Mouse (Mus musculus): Measurements from ENCODE around the gene Cfp. TPM values are rescaled to one million over a fixed set of nuclear protein-coding genes. Genes with fewer than 3 reads are reported as not detected.

Gene Cfp
- polyA plus RNA-seq, 1 experiment: 8.8 TPM

DNA sequence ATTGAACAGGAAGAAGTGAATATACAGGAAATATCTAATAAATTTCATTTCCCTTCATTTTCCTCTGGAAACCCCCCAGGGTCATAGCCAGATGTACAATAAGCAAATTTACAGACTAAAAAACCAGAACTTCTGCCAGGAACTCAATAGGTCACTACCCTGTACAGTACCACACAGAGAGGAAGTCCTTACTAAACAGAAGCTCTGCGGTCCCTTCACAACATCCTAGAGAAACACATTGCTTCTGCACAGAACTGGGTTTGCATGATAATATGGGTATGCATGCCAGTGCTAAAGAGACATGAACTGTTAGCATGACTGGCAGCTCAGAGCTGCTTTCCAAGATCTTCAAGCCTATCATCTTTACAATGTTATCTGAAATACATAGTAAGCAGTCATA lies 1.5 kb downstream of the Cfp start:
- Histone ChIP-seq H3K4me3 (ENCODE audit: low read depth, low read length) (no peak overlapping the region), H3K36me3 (ENCODE audit: control insufficient read depth, insufficient read depth, low read length) (no peaks in the 10 kb centered on the region), H3K4me1 (ENCODE audit: control insufficient read depth, insufficient read depth, insufficient read length, low read length) (no peaks in the 10 kb centered on the region), H3K27me3 (ENCODE audit: control insufficient read depth, insufficient read depth, low read length) (no peaks in the 10 kb centered on the region), H3K27ac (ENCODE audit: insufficient read depth, low read depth, low read length) (no peak overlapping the region)
- TF ChIP-seq CTCF (IDR thresholded peaks at IDR 0.05; ENCODE audit: extremely low read depth, insufficient read length, insufficient replicate concordance, low read depth, low read length): no peak
- no peak for TF ChIP-seq POLR2A (IDR thresholded peaks at IDR 0.05; ENCODE audit: low read depth, low read length)
- WGBS: 75% methylated on average over 1 of the region's 1 CpGs

GRCm38 (mm10) chrX:20924976-20925375 lies 6.4 kb downstream of the Cfp start:
- no peak for TF ChIP-seq CTCF (IDR thresholded peaks at IDR 0.05; ENCODE audit: extremely low read depth, insufficient read length, insufficient replicate concordance, low read depth, low read length)
- TF ChIP-seq POLR2A (IDR thresholded peaks at IDR 0.05; ENCODE audit: low read depth, low read length): no peak
- Histone ChIP-seq H3K4me1 (ENCODE audit: control insufficient read depth, insufficient read depth, insufficient read length, low read length) (peaks cover 4% of the 10 kb centered on the region; the same call in 1 of the 2 replicates), H3K27me3 (ENCODE audit: control insufficient read depth, insufficient read depth, low read length) (peaks cover 9% of the 10 kb centered on the region; the same call in 1 of the 2 replicates), H3K36me3 (ENCODE audit: control insufficient read depth, insufficient read depth, low read length) (no peaks in the 10 kb centered on the region), H3K4me3 (ENCODE audit: low read depth, low read length) (no peak overlapping the region), H3K27ac (ENCODE audit: insufficient read depth, low read depth, low read length) (no peak overlapping the region)

GRCm38 (mm10) chrX:20923506-20923905 lies 7.8 kb downstream of the Cfp start:
- Histone ChIP-seq H3K4me3 (ENCODE audit: low read depth, low read length) (no peak overlapping the region), H3K4me1 (ENCODE audit: control insufficient read depth, insufficient read depth, insufficient read length, low read length) (peaks cover 4% of the 10 kb centered on the region; the same call in 1 of the 2 replicates), H3K36me3 (ENCODE audit: control insufficient read depth, insufficient read depth, low read length) (no peaks in the 10 kb centered on the region), H3K27me3 (ENCODE audit: control insufficient read depth, insufficient read depth, low read length) (peaks cover 9% of the 10 kb centered on the region; the same call in 1 of the 2 replicates), H3K27ac (ENCODE audit: insufficient read depth, low read depth, low read length) (no peak overlapping the region)
- TF ChIP-seq POLR2A (IDR thresholded peaks at IDR 0.05; ENCODE audit: low read depth, low read length): no peak
- TF ChIP-seq CTCF (IDR thresholded peaks at IDR 0.05; ENCODE audit: extremely low read depth, insufficient read length, insufficient replicate concordance, low read depth, low read length): no peak
- WGBS: 52% methylated on average over 1 of the region's 1 CpGs

DNA sequence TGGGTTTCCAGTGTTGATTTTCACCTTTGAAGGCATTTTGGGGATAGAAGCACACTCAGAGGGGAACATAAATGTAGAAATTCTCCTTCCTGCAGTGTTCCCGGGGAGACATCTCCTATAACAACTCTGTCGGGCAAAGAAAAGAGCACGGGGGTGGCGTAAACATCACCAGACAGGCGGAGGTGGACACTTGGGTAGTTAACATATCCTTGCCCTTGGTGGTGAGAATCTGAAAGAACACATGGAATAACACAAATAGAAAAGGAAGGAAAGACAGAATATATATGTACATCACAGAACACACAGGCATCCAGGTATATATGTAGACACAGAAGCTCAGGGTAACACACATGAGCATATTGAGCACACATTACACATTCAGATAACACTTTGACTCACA lies 10.0 kb downstream of the Cfp start:
- H3K27me3 ChIP-seq (ENCODE audit: control insufficient read depth, insufficient read depth, low read length): peaks cover 9% of the 10 kb centered on the region; the same call in 1 of the 2 replicates
- TF ChIP-seq CTCF (IDR thresholded peaks at IDR 0.05; ENCODE audit: extremely low read depth, insufficient read length, insufficient replicate concordance, low read depth, low read length) (no peak), POLR2A (IDR thresholded peaks at IDR 0.05; ENCODE audit: low read depth, low read length) (no peak)
- H3K27ac ChIP-seq (ENCODE audit: insufficient read depth, low read depth, low read length): no peak overlapping the region
- H3K4me3 ChIP-seq (ENCODE audit: low read depth, low read length): no peak overlapping the region
- H3K4me1 ChIP-seq (ENCODE audit: control insufficient read depth, insufficient read depth, insufficient read length, low read length): peaks cover 4% of the 10 kb centered on the region; the same call in 1 of the 2 replicates
- H3K36me3 ChIP-seq (ENCODE audit: control insufficient read depth, insufficient read depth, low read length): no peaks in the 10 kb centered on the region
- 43% methylated on average over 5 of the region's 5 CpGs for WGBS

DNA sequence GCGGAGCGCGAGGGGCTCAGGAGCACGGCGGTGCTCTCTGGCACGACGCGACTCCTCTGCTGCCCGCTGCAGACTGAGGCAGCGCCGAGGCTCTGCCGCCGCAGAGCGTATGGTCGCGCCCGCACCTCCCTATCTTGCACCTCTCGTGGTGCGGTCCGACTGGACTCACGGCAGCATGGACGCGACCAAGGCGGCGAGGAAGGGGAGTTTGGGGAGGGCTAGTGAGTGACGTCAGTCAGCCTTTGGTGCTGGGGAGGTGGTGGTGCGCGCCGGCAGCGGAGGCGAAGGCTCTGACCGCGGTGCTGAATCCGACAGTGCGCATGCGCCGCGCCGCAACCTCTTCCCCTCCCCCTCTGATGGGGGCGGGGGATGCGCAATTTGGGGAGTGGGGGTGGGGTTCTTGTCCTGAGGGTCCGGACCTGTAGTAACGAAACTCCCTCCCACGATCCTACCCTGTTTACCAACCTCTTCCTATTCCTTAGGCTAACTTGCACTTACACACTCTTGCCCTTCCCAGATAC lies 10.5 kb downstream of the Cfp start, which contains the start of gene Syn1:
TSS of gene Syn1 (minus strand) at position 161 of the 521 bp plus-strand sequence.
- TF ChIP-seq CTCF (IDR thresholded peaks at IDR 0.05; ENCODE audit: extremely low read depth, insufficient read length, insufficient replicate concordance, low read depth, low read length) (no peak), POLR2A (IDR thresholded peaks at IDR 0.05; ENCODE audit: low read depth, low read length) (no peak)
- peaks cover 4% of the 10 kb centered on the region; the same call in 1 of the 2 replicates for H3K4me1 ChIP-seq (ENCODE audit: control insufficient read depth, insufficient read depth, insufficient read length, low read length)
- WGBS: 2% methylated on average over 39 of the region's 44 CpGs
- peak within 1 kb of the TSS; percentile 60 for H3K4me3 ChIP-seq (ENCODE audit: low read depth, low read length)
- no peaks in the 10 kb centered on the region for H3K36me3 ChIP-seq (ENCODE audit: control insufficient read depth, insufficient read depth, low read length)
- no peak within 1 kb of the TSS for H3K27ac ChIP-seq (ENCODE audit: insufficient read depth, low read depth, low read length)
- peaks cover 9% of the 10 kb centered on the region; the same call in 1 of the 2 replicates for H3K27me3 ChIP-seq (ENCODE audit: control insufficient read depth, insufficient read depth, low read length)

GRCm38 (mm10) chrX:20920249-20920843 lies 11.0 kb downstream of the Cfp start:
- H3K27ac ChIP-seq (ENCODE audit: insufficient read depth, low read depth, low read length): no peak overlapping the region
- 16% methylated on average over 49 of the region's 49 CpGs for WGBS
- H3K36me3 ChIP-seq (ENCODE audit: control insufficient read depth, insufficient read depth, low read length): no peaks in the 10 kb centered on the region
- peaks cover 4% of the 10 kb centered on the region; the same call in 1 of the 2 replicates for H3K4me1 ChIP-seq (ENCODE audit: control insufficient read depth, insufficient read depth, insufficient read length, low read length)
- peak overlapping the region; percentile 60 for H3K4me3 ChIP-seq (ENCODE audit: low read depth, low read length)
- peaks cover 9% of the 10 kb centered on the region; the same call in 1 of the 2 replicates for H3K27me3 ChIP-seq (ENCODE audit: control insufficient read depth, insufficient read depth, low read length)
- TF ChIP-seq POLR2A (IDR thresholded peaks at IDR 0.05; ENCODE audit: low read depth, low read length) (no peak), CTCF (IDR thresholded peaks at IDR 0.05; ENCODE audit: extremely low read depth, insufficient read length, insufficient replicate concordance, low read depth, low read length) (no peak)

GRCm38 (mm10) chrX:20915075-20915474 lies 16.3 kb downstream of the Cfp start:
- Histone ChIP-seq H3K36me3 (ENCODE audit: control insufficient read depth, insufficient read depth, low read length) (no peaks in the 10 kb centered on the region), H3K4me1 (ENCODE audit: control insufficient read depth, insufficient read depth, insufficient read length, low read length) (no peaks in the 10 kb centered on the region), H3K27ac (ENCODE audit: insufficient read depth, low read depth, low read length) (no peak overlapping the region), H3K4me3 (ENCODE audit: low read depth, low read length) (no peak overlapping the region), H3K27me3 (ENCODE audit: control insufficient read depth, insufficient read depth, low read length) (no peaks in the 10 kb centered on the region)
- TF ChIP-seq POLR2A (IDR thresholded peaks at IDR 0.05; ENCODE audit: low read depth, low read length) (no peak), CTCF (IDR thresholded peaks at IDR 0.05; ENCODE audit: extremely low read depth, insufficient read length, insufficient replicate concordance, low read depth, low read length) (no peak)

Data from small intestine, adult 2 months (tissue).